Mouse (Mus musculus): Measurements from ENCODE around the gene Sema4c. TPM values are rescaled to one million over a fixed set of nuclear protein-coding genes. Genes with fewer than 3 reads are reported as not detected.

Sema4c gene
- polyA plus RNA-seq, 1 experiment: 16.8 TPM

- TF ChIP-seq CTCF (IDR thresholded peaks at IDR 0.05; ENCODE audit: borderline replicate concordance, control insufficient read depth, extremely low read depth, insufficient read depth, low read length, poor library complexity): no peak
- no peak for TF ChIP-seq POLR2A (IDR thresholded peaks at IDR 0.05; ENCODE audit: control insufficient read depth, extremely low read depth, insufficient read depth, low read length, poor library complexity)
- Histone ChIP-seq H3K4me3 (ENCODE audit: control insufficient read depth, insufficient read depth, low read length) (no peak overlapping the region), H3K4me1 (replicated peaks; ENCODE audit: control insufficient read depth, insufficient read depth, low read length) (peaks cover 37% of the 10 kb centered on the region), H3K27me3 (ENCODE audit: control insufficient read depth, insufficient read depth, low read length) (no peaks in the 10 kb centered on the region; the same call in 1 of the 2 replicates), H3K27ac (ENCODE audit: control insufficient read depth, insufficient read depth, low read length) (no peak overlapping the region), H3K36me3 (ENCODE audit: control insufficient read depth, insufficient read depth, low read length) (no peaks in the 10 kb centered on the region)
- DNase-seq: no peak
- 89% methylated on average over 21 of the region's 21 CpGs for WGBS
These were observed 3.3 kb downstream of the Sema4c start for GRCm38 (mm10) chr1:36554633-36555399.

- H3K27me3 ChIP-seq (ENCODE audit: control insufficient read depth, insufficient read depth, low read length): no peaks in the 10 kb centered on the region; the same call in 1 of the 2 replicates
- no peak overlapping the region for H3K4me3 ChIP-seq (ENCODE audit: control insufficient read depth, insufficient read depth, low read length)
- TF ChIP-seq CTCF (IDR thresholded peaks at IDR 0.05; ENCODE audit: borderline replicate concordance, control insufficient read depth, extremely low read depth, insufficient read depth, low read length, poor library complexity) (no peak), POLR2A (IDR thresholded peaks at IDR 0.05; ENCODE audit: control insufficient read depth, extremely low read depth, insufficient read depth, low read length, poor library complexity) (no peak)
- H3K4me1 ChIP-seq (replicated peaks; ENCODE audit: control insufficient read depth, insufficient read depth, low read length): peaks cover 20% of the 10 kb centered on the region
- 83% methylated on average over 16 of the region's 16 CpGs for whole genome bisulfite sequencing
- no peak for DNase-seq
- no peak overlapping the region for H3K27ac ChIP-seq (ENCODE audit: control insufficient read depth, insufficient read depth, low read length)
- H3K36me3 ChIP-seq (ENCODE audit: control insufficient read depth, insufficient read depth, low read length): no peaks in the 10 kb centered on the region
These were observed 5.6 kb downstream of the Sema4c start for GRCm38 (mm10) chr1:36552506-36552905.

- WGBS: 92% methylated on average over 17 of the region's 17 CpGs
- no peak for TF ChIP-seq CTCF (IDR thresholded peaks at IDR 0.05; ENCODE audit: borderline replicate concordance, control insufficient read depth, extremely low read depth, insufficient read depth, low read length, poor library complexity)
- no peak for TF ChIP-seq POLR2A (IDR thresholded peaks at IDR 0.05; ENCODE audit: control insufficient read depth, extremely low read depth, insufficient read depth, low read length, poor library complexity)
- Histone ChIP-seq H3K27me3 (ENCODE audit: control insufficient read depth, insufficient read depth, low read length) (no peaks in the 10 kb centered on the region), H3K27ac (ENCODE audit: control insufficient read depth, insufficient read depth, low read length) (no peak overlapping the region), H3K4me3 (ENCODE audit: control insufficient read depth, insufficient read depth, low read length) (no peak overlapping the region), H3K4me1 (replicated peaks; ENCODE audit: control insufficient read depth, insufficient read depth, low read length) (peaks cover 15% of the 10 kb centered on the region), H3K36me3 (ENCODE audit: control insufficient read depth, insufficient read depth, low read length) (no peaks in the 10 kb centered on the region)
- no peak for DNase-seq
These were observed 6.2 kb downstream of the Sema4c start for GRCm38 (mm10) chr1:36551904-36552303.

- no peaks in the 10 kb centered on the region for H3K36me3 ChIP-seq (ENCODE audit: control insufficient read depth, insufficient read depth, low read length)
- TF ChIP-seq POLR2A (IDR thresholded peaks at IDR 0.05; ENCODE audit: control insufficient read depth, extremely low read depth, insufficient read depth, low read length, poor library complexity) (no peak), CTCF (IDR thresholded peaks at IDR 0.05; ENCODE audit: borderline replicate concordance, control insufficient read depth, extremely low read depth, insufficient read depth, low read length, poor library complexity) (no peak)
- peaks cover 5% of the 10 kb centered on the region for H3K4me1 ChIP-seq (replicated peaks; ENCODE audit: control insufficient read depth, insufficient read depth, low read length)
- no peak for DNase-seq
- H3K27ac ChIP-seq (ENCODE audit: control insufficient read depth, insufficient read depth, low read length): no peak overlapping the region
- no peaks in the 10 kb centered on the region for H3K27me3 ChIP-seq (ENCODE audit: control insufficient read depth, insufficient read depth, low read length)
- no peak overlapping the region for H3K4me3 ChIP-seq (ENCODE audit: control insufficient read depth, insufficient read depth, low read length)
- 95% methylated on average over 20 of the region's 20 CpGs for WGBS
These were observed 7.9 kb downstream of the Sema4c start for GRCm38 (mm10) chr1:36550075-36550863.

- Histone ChIP-seq H3K4me3 (ENCODE audit: control insufficient read depth, insufficient read depth, low read length) (no peak overlapping the region), H3K27me3 (ENCODE audit: control insufficient read depth, insufficient read depth, low read length) (no peaks in the 10 kb centered on the region), H3K36me3 (ENCODE audit: control insufficient read depth, insufficient read depth, low read length) (no peaks in the 10 kb centered on the region), H3K4me1 (replicated peaks; ENCODE audit: control insufficient read depth, insufficient read depth, low read length) (peaks cover 5% of the 10 kb centered on the region), H3K27ac (ENCODE audit: control insufficient read depth, insufficient read depth, low read length) (no peak overlapping the region)
- 97% methylated on average over 18 of the region's 18 CpGs for WGBS
- DNase-seq: no peak
- no peak for TF ChIP-seq CTCF (IDR thresholded peaks at IDR 0.05; ENCODE audit: borderline replicate concordance, control insufficient read depth, extremely low read depth, insufficient read depth, low read length, poor library complexity)
- TF ChIP-seq POLR2A (IDR thresholded peaks at IDR 0.05; ENCODE audit: control insufficient read depth, extremely low read depth, insufficient read depth, low read length, poor library complexity): no peak
These were observed 8.7 kb downstream of the Sema4c start for GRCm38 (mm10) chr1:36549491-36549890.

- H3K27me3 ChIP-seq (ENCODE audit: control insufficient read depth, insufficient read depth, low read length): no peaks in the 10 kb centered on the region
- WGBS: 89% methylated on average over 8 of the region's 8 CpGs
- peaks cover 5% of the 10 kb centered on the region for H3K4me1 ChIP-seq (replicated peaks; ENCODE audit: control insufficient read depth, insufficient read depth, low read length)
- no peaks in the 10 kb centered on the region for H3K36me3 ChIP-seq (ENCODE audit: control insufficient read depth, insufficient read depth, low read length)
- H3K27ac ChIP-seq (ENCODE audit: control insufficient read depth, insufficient read depth, low read length): no peak overlapping the region
- no peak for DNase-seq
- H3K4me3 ChIP-seq (ENCODE audit: control insufficient read depth, insufficient read depth, low read length): no peak overlapping the region
- no peak for TF ChIP-seq CTCF (IDR thresholded peaks at IDR 0.05; ENCODE audit: borderline replicate concordance, control insufficient read depth, extremely low read depth, insufficient read depth, low read length, poor library complexity)
- no peak for TF ChIP-seq POLR2A (IDR thresholded peaks at IDR 0.05; ENCODE audit: control insufficient read depth, extremely low read depth, insufficient read depth, low read length, poor library complexity)
These were observed 9.4 kb downstream of the Sema4c start for GRCm38 (mm10) chr1:36548771-36549170.

Measured in thymus, adult 2 months (tissue).